Mouse (Mus musculus) frontal cortex, postnatal 25 days (tissue): ENCODE data around the gene Ptprf.

Experiments used
- DNase-seq, 2 experiments: peaks; one replicate each; pipeline ENCODE4 v3.0.0; 2022; ENCODE audit warnings: low spot score in 2 of 2

Ptprf gene

DNA sequence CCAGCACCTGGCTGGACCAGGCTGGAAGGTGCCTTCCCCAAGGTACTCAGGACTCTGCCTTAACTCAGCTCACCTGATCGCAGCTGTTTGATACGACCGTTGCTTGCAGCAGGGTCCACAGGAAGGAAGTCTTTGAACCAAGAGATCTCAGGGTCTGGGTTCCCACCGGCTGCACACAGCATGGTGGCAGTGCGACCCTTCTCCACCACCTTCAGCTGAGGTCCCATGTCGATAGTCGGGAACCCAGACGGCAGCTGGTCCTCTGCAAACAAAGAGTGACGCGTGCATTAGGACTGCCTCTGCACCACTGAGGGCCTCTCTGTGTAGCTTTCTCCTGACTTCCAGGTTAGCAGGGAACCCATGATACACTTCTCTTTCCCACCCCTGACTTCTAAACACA is 33.8 kb downstream of the Ptprf start:
- DNase-seq = no peak

DNA sequence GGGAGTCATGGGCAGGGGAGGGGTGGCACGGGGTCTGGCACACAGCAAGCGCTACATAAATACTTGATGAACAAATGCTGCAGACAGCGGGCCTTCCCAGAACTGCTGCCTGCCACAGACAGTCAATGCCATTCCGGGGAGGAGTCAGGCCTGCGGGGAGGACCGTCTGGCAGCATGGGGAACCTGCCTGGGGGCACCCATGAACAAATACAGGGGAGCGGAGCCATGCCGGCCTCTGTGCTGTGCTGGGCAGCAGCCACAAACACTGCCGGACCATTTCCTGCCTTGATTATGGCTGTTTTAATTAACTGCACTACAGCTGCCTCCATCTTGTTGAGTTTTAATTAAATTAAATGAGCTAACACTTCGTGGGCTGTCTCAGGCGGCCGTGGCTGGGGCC is 35.0 kb downstream of the Ptprf start:
- DNase-seq = no peak

DNA sequence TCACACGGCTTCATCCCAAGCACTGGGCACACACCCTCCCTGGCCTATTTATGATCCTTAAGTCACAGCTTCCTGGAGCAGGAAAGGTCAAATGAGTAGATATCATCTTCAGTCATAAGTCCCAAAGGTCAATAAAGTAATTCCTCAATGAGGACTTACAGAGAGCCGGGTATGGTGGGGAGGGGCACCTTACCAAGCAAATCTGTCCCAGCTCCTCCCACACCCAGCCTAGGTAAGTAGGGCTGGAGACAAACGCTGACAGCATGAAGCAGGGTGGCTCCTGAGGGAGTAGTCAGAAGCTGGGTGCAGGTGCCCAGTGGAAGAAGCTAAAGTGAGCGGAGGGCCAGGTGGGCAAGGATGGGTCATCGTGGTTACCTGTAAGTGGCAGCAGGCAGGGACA is 36.3 kb downstream of the Ptprf start:
- no peak for DNase-seq

DNA sequence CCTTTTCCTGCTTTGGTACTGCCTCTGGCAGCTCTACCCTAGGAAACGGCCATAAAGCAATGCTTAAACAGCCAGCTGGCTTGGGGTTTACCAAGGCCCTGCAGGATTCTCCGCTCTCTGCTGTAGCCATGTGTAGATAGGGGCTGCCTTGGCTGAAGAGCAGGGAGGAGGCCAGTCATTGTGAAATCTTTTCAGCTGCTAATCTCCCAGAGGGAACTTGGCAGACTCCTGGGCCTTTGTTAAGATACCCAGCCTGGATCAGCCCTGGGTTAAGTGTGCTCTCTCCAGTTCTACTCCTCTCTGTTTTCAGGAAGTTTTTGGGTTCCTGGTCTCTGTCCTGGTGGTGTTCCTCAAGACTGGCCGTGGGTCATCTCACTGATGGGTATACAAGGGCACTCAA is 43.9 kb downstream of the Ptprf start:
- no peak for DNase-seq

DNA sequence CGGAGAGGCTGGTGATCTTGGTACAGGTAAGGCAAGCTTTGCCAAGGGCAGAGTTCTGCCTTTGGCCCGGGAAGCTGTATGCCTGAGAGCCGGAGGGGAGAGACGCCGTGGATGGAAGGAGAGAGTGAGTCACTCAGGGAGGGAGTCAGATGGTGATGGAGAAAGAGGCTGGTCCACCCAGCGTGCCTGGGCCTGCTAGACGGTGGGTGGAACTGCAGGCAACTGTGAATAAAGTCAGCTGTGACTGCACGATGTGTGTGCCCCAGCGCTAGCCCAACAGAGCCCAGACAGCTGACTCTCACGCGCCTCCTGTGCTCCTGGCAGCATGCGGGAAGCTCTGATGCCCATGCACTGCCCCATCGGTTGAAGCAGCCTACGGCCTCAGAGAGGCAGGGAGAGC is 45.4 kb downstream of the Ptprf start:
- peak; percentile 35 to 45 for DNase-seq

DNA sequence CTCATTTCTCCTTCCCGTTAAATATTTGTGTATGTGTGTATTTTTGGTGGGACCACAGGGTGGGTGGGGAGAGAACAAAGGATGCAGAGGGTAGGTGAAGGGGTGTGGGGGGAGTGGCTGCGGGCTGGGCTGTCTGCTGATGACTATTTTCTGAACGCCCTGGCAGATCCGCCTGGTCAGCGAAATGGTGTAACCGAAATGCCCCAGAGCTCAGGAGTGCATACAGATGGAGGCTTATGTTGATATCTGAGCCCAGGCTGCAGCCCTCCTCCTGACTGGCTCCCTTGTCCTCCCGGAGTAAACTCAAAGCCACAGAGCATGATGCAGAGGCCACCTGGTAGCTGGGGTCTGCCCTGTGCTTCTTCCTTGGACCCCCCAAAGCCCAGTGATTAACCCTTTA is 47.4 kb downstream of the Ptprf start:
- DNase-seq = no peak

DNA sequence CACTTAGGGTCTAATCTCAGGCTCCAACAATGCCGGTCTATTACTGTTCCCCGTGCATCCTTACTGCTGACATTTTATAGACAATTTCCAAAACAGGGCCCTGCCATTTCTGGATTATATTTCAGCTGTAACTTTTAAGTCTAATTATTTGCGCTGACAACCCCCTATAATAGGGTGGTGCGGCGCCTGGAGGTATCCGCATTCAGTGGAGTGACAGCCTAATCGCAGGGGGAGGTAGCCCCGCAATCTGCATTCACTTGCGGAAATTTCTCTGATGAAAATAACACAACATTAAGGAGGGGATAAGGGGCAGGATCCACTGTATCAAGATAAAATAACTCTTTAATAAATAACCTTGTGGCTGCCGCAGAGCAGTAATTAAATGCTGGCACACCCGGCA is 47.9 kb downstream of the Ptprf start:
- DNase-seq = no peak

DNA sequence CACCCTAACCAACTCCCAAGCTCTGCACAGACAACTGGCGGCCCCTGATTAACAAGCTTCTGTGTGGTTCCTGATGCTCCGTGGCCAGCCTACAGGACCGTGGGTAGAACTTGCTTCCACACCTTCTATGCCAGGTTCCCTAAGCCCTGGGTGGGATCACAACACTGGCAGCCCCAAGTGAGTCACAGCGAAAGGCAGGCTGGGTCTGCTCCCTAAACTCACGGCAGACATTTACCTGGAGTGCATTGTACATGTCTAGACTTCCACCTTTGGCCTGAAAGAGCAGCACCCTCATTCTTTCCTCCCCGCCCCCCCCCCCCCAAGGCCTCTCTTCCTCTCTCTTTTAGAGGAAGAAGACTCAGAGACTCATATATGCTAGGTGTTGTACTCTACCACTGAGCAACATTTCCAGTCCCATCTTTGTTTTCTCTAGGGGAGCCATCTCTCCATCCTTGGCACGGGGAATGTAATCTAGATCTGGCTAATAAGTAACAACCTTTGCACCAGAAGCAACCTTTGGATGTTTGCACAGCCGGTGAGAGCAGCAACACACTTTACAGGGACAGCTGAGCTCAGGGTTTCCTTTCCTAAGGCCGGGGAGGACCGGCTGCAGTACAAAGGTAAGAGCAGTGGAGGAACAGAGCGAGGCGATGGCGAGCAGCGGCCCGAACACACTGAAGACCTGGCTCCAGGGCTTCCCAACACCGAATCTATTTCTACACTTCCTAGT is 51.1 kb downstream of the Ptprf start:
- DNase-seq = no peak

DNA sequence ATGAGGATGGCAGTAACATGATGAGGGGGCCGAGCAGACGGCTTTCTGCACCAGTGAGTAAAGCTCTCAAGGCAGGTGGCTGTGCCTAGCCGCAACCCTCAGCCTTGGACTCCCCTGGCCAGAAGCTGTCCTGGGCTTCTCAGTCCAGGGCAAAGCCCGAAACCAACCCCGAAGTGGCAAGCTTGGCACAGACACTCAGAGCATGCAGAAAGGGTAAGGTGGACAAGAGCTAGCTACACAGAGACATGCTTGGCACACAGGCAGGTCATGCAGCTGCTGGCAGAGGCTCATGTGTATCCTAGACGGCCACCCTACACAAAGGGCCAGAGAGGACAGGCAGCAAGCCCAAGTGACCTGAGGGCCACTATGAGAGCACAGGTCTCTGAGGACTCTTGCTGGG is 52.5 kb downstream of the Ptprf start:
- no peak for DNase-seq

DNA sequence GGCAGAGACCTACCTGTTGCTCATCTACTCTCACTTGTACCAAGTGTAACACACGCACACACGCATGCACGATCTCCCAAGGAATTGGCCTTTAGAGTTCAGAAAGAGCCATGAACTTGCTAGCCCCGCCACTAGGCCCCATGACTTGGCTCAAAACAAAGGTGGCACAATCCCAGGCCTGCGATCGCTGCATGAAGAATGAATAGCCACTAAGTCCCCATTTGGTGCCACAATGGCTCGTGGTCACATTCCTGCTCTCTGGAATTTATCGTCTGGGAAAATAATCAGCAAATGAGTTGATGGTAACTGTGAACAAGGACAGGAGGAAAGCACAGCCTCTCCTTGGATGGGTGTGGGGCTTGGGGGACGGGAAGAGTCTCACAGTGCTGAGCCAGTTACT is 54.3 kb downstream of the Ptprf start:
- DNase-seq = no peak

DNA sequence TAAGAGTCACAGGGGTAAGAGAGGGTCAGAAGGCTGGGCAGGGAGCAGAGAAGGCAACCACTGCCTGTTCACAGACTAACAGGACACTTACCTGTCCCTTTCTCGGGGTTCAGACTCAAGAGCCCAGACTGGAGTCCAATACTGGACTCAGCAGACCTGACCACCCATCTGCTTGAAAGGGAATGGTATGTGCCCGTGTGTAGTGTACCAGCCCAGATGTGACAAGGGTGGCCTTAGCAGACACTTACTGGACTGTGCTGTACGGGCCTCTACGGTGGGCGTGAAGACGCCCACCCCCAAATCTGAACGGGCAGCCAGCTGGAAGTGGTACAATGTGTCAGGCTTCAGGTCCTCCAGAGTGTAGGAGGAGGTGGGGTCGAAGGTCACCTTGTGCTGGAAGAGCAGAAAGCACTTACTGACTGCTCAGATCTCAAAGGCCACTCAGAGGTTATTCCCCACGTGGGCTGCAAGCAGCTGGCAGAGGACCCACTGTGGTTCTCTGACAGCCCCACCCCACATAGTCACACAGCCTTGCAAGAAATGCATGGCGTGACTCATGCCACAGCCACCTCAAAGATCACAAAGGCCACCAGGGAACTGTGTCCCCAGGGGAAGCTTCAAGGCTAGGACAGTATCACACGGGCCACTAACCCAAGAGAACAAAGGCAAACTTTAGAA is 56.4 kb downstream of the Ptprf start:
- DNase-seq = no peak

DNA sequence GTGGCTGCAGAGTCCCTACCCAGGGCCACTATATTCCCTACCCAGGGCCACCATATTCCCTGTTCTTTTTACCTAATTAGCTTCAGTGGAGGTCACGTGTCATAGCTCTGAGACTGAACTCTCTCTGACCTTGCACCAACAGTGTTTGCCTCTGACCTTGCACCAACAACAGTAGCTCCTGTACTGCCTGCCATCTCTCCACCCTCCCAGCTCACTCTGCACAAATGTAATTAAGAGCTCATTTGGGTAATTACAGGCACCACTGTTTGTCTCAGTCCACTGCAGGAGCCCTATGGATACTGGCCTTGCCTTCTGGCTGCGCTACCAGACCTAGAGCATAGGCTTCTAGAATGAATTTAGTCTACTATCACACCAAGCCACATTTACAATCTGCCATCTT is 57.3 kb downstream of the Ptprf start:
- DNase-seq = no peak

DNA sequence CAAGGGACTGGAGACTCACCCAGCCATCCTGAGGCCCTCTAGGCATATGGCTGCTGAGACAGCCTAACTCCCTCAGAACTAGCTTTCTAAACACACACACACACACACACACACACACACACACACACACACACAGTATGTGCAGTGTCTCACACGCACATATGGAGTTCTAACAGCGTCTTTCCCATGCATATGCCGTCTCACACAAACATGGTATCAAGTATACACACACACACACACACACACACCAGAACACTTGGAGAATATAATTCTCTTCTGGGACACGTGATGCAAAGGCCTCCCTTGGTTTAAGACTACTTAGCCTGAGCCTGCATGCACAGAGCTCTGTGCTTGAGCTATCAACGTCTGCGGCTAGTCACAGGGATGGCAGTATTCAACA is 59.3 kb downstream of the Ptprf start:
- DNase-seq = no peak

DNA sequence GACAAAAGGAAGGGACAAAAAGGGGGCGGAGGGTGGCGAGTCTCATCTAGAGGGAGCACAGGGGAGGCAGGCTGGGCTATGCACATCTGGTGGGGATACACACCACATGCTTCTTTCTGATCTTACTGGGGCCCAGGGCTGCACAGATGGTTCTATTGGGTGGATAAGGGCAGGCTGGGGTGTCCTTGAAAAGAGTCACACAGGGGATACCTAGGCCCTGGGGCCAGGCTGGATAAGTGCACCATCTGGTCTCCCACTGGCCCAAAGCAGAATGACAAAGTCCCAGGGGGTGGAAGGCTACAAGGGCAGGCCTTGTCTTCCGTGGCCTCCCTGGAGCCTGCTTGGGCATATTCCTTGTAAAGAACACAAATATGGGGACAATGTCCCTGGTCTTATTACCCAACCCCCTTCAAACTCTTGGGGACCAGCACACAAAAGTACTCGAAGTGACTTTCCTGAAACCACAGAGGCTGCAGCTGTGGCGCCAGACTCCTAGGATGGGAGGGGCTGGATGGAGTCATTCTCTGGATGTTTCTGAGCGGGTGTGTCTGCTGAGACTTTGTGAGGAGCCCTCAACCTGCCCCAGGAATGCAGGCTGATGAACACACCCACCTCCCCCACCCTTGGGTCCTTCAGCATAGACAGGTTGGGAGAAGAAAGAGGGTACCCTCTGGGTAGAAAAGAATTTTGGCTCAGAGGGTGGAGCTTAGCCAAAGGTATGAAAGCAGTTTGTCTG is 62.0 kb downstream of the Ptprf start:
- no peak for DNase-seq

DNA sequence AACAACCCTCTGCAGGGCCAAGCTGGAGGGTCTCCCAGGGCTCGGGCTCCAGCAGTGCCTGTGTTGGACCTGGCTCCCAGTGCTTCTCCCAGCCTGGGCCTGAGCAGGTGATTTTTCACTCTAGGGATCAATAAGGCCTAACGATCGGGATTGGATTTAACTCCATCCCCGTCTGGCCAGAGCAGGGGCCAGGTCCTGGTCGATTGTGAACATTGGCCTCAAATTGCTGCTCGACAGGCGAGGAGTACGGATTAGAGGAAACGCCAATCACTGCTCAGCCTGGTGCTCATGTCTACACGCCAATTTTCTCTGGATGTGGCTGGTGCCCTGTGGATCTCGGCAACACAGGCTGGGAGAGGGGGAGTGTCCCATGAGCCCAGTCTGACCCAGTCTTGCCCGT is 63.8 kb downstream of the Ptprf start:
- DNase-seq = no peak

DNA sequence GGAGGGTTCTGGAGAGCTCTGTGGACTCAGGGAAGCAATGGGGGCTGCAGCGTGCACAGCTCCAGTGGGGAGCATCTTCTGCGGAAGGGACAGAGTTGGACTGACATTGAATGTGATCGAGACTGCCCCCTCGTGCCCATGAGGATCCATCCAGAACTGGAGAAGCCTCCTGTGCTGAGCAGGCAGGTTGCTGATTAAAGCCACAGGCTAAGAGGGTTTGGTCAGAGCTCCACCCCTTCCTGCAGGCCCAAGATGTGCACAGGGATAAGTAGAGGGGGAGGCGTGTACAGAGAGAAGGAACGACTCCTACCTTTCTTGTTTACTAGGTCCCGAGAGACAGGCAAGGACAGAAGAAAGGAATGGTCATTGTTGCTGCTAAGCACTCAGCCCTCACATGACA is 69.9 kb downstream of the Ptprf start:
- DNase-seq = no peak

DNA sequence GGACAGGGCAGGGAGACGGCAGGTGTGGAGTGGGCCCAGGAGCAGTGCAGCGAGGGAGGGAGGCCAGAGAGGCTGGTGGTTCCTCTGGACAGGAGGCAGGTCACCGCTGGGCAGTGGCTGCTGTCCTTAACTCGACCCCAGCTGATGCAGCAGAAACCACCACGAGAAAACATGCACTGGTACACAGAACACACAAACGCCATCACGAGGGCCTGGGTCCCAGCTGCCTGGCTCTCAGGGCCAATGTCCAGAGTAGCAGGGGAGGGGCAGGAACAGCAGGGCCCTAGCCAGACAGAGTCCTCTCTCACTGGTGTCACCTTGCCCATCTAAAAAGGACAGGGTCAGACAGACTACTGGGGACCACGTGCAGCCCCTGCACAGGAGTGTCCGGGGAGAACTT is 70.4 kb downstream of the Ptprf start:
- DNase-seq = no peak

DNA sequence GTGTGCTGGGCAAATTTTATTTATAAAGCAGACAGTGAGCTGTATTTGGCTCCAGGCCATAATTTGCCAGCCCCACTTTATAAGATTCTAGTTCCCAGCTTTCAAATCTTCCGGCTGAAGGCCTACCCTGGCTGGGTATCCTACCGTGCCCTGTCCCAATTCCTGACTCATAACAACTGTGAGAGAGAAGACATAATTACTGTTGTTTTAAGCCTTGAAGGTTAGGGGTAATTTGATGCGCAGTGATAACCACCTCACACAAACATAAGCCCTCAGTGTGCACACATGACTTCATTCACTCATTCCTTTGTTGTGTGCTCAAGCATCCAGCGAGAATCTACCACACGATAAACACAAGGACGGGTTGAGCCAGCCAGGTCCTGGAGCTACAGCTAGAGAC is 71.7 kb downstream of the Ptprf start:
- no peak for DNase-seq

DNA sequence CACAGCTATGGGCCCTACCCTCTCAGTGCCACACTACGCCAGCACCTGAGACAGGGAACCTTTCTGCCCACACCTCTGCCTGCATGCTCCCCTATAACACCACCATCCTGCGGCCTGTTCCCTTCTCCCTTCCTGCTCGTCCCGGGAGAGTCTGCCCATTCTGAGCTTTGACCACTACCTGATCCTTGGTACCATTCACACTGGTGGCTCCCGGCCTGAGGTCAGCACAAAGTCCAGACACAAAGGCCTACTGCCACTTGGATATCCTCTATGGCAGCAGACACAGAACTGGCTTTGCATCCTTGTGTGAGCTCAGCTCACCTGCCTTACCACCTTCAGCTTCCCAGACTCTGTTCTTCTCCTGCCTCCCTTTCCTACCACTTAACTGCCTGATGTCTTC is 72.7 kb downstream of the Ptprf start:
- no peak for DNase-seq

DNA sequence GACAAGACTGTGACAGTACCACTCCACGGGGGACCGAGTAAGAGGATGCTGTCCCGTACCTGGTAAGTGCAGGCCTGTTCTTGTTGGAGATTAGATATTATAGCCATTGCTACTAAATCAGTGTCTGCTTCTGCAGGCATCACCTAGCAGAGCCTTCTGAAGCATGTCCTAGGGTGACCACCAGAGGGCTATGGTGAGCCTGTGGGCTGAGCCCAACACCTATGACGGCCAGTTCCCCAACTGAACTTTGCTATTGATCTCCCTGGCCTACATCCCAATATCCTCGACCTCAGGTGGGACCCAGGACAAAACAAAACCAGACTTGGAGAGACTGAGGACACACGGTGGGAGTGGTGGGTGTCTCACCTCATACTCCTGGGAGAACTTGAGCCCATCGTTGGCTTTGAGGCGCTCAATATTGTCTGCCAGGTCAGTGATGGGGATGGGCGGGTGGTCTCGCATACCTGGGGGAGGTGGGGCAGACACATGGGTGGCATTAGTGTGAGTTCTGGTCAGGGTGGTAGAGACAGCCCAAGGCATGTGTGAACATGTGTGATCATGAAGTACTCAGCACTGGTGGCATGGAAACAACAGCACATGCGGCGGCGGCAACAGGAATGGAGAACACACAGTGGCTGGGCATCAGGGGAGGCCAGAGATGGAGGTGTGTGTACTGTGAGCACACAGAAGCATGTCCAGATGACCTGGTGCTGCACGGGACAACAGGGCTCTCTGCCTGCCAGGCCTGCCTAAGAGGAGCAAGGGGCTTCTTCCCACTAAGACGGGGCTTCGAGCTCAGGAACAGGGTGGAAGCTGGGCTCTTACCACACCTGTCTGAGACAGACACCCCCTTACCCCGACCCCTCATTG is 74.2 kb downstream of the Ptprf start:
- peak; percentile 52 to 59 for DNase-seq

DNA sequence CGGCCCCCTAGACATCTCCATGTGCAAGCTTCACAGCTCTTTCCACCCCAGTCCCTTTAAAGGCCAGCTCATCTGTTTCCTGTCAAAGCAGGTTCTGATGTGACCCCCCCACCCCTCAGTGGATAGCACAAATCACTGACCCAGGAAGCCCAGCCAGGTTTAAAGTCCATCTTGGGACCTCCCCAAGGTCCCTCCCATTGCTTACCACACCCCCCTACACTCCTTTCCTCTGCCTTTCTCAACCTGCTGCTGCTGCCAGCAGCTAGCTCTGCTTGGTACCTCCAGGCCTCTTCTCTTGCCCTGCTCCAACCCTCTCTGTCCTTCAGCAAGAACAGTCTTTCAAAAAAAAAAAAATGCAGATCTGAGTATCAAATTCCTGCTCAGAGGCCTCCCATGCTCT is 76.3 kb downstream of the Ptprf start:
- no peak for DNase-seq
